In the genomic region with DNA sequence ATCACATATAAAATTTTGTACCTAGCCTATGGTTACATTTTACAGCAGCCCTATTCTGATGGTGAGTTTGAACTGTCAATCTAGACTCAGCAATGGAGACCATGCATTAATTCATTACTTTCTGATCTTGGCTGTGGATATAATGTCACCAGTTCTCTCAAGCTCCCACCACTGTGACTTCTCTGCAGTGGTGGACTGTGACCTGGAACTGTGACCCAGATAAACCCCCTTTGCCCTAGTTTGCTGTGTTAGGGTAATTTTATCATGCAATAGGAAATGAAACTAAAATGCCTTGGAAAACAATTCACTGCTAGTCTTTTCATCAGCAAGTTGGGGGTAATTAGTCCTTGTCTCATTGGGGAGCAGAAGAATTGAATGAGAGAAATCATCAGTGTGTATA, we compare ENCODE assay signal across 24 mouse cellular contexts.
DNase-seq lines count a peak whose midpoint lies in the region; ATAC-seq and TF ChIP-seq lines count a peak whose summit lies in the region.
"Had no signal": no experiment of that assay in that cellular context is flagged by ENCODE, and none has a peak within 500 bp of the region (broad histone marks: within the 10 kb centered on the region; RNA-seq: fewer than 3 reads in every experiment).

No protein-coding gene starts in this region.

- H3K4me1 ChIP-seq in liver, embryonic 16.5 days (ENCODE audit: control insufficient read depth, low read depth, low read length), result no peaks in the 10 kb centered on the region
- H3K4me1 ChIP-seq in bone marrow macrophage, adult 2 months (ENCODE audit: control insufficient read depth, insufficient read depth, low read length), result peaks cover 44% of the 10 kb centered on the region
- no peaks in the 10 kb centered on the region for H3K4me1 ChIP-seq in kidney, embryonic 14.5 days (ENCODE audit: control insufficient read depth, insufficient read depth, low read length)
- H3K4me1 ChIP-seq: embryonic facial prominence, embryonic 13.5 days; embryonic facial prominence, embryonic 15.5 days had no signal

- no peak overlapping the region for H3K4me3 ChIP-seq in gastrocnemius, adult 2 months
- no peak overlapping the region for H3K4me3 ChIP-seq in liver, embryonic 16.5 days (ENCODE audit: low read depth, low read length)
- no peak overlapping the region for H3K4me3 ChIP-seq in bone marrow macrophage, adult 2 months (ENCODE audit: insufficient read depth, low read length)
- no peak overlapping the region for H3K4me3 ChIP-seq in kidney, embryonic 14.5 days (ENCODE audit: low read length)
- H3K4me3 ChIP-seq: embryonic facial prominence, embryonic 13.5 days; embryonic facial prominence, embryonic 15.5 days; erythroblast, embryonic 14.5 days; forebrain, embryonic 10.5 days had no signal

- no peak overlapping the region for H3K4me2 ChIP-seq in liver, embryonic 16.5 days (ENCODE audit: low read depth, low read length)
- no peak overlapping the region for H3K4me2 ChIP-seq in kidney, embryonic 14.5 days (replicated peaks; ENCODE audit: low read depth, low read length)
- H3K4me2 ChIP-seq: embryonic facial prominence, embryonic 13.5 days; embryonic facial prominence, embryonic 15.5 days had no signal

- TF ChIP-seq CTCF in gastrocnemius, adult 2 months (IDR thresholded peaks at IDR 0.05), result no peak
- no peak for TF ChIP-seq CTCF in bone marrow macrophage, adult 2 months (IDR thresholded peaks at IDR 0.05; ENCODE audit: low read depth, low read length)

- H3K9me3 ChIP-seq in liver, embryonic 16.5 days (replicated peaks; ENCODE audit: control insufficient read depth, low read length), result no peaks in the 10 kb centered on the region
- H3K9me3 ChIP-seq in kidney, embryonic 14.5 days (ENCODE audit: control insufficient read depth, low read length), result no peaks in the 10 kb centered on the region
- H3K9me3 ChIP-seq: embryonic facial prominence, embryonic 13.5 days; embryonic facial prominence, embryonic 15.5 days; forebrain, embryonic 10.5 days had no signal

- no peaks in the 10 kb centered on the region for H3K36me3 ChIP-seq in liver, embryonic 16.5 days (ENCODE audit: control insufficient read depth, insufficient read depth)
- H3K36me3 ChIP-seq in kidney, embryonic 14.5 days (ENCODE audit: control insufficient read depth, insufficient read depth, low read length), result no peaks in the 10 kb centered on the region
- H3K36me3 ChIP-seq: embryonic facial prominence, embryonic 13.5 days; embryonic facial prominence, embryonic 15.5 days; forebrain, embryonic 10.5 days had no signal

- 0 out of 2 replicates have a peak, but pooled peaks have one; percentile 53 for ATAC-seq in liver, embryonic 16.5 days (ENCODE audit: low read depth)
- ATAC-seq in kidney, embryonic 14.5 days (ENCODE audit: low FRiP score, low TSS enrichment), result no peak
- ATAC-seq: forebrain, embryonic 14.5 days; forebrain, embryonic 16.5 days had no signal

- intact Hi-C loops in gastrocnemius, adult 2 months (cut with DNase I), result no loop called here

- no peak overlapping the region for H3K9ac ChIP-seq in liver, embryonic 16.5 days (ENCODE audit: low read depth, low read length)
- no peak overlapping the region for H3K9ac ChIP-seq in kidney, embryonic 14.5 days (ENCODE audit: low read depth, low read length)
- H3K9ac ChIP-seq: embryonic facial prominence, embryonic 13.5 days; embryonic facial prominence, embryonic 15.5 days had no signal

- H3K27ac ChIP-seq in gastrocnemius, adult 2 months, result peak overlapping the region; percentile 80; the same call in 1 of the 2 replicates
- H3K27ac ChIP-seq in liver, embryonic 16.5 days (ENCODE audit: low read length), result no peak overlapping the region
- H3K27ac ChIP-seq in bone marrow macrophage, adult 2 months (ENCODE audit: insufficient read depth, low read depth, low read length), result peak overlapping the region; percentile 83
- no peak overlapping the region for H3K27ac ChIP-seq in kidney, embryonic 14.5 days (ENCODE audit: low read depth, low read length)
- H3K27ac ChIP-seq: embryonic facial prominence, embryonic 13.5 days; forebrain, embryonic 10.5 days had no signal

- no peak for TF ChIP-seq POLR2A in bone marrow macrophage, adult 2 months (IDR thresholded peaks at IDR 0.05; ENCODE audit: borderline replicate concordance, low read depth, low read length)

- no peaks in the 10 kb centered on the region for H3K27me3 ChIP-seq in liver, embryonic 16.5 days (ENCODE audit: control insufficient read depth, insufficient read depth, low read depth, low read length)
- no peaks in the 10 kb centered on the region for H3K27me3 ChIP-seq in kidney, embryonic 14.5 days (ENCODE audit: control insufficient read depth, insufficient read depth, low read length)
- H3K27me3 ChIP-seq: embryonic facial prominence, embryonic 13.5 days; embryonic facial prominence, embryonic 15.5 days had no signal

- no peak for DNase-seq in gastrocnemius, adult 2 months
- no peak for DNase-seq in gastrocnemius, postnatal 25 days
- DNase-seq in liver (no peak), adipocyte (ENCODE audit: low spot score) (peak; percentile 7)
- no peak for DNase-seq in frontal cortex, postnatal 25 days (ENCODE audit: low spot score in 2 of 2)
- DNase-seq: adrenal gland, adult 8-10 months; adrenal gland, postnatal 14 days; adrenal gland, postnatal 36 days; cerebellum, adult 11 months; cerebellum, adult 18-20 months; cerebellum, adult 8-10 months; cerebellum, adult 9-11 months; cerebellum, postnatal 14 days; cerebellum, postnatal 36 days; embryo, embryonic 11 days had no signal

Comparison
In these comparisons a context has a peak if more than half of its experiments do, and no peak if none do; other contexts are left out.
1. H3K27ac ChIP-seq: peak in gastrocnemius, adult 2 months (single experiment) and bone marrow macrophage, adult 2 months (single experiment); none in liver, embryonic 16.5 days (single experiment) and kidney, embryonic 14.5 days (single experiment).